Mouse (Mus musculus): ENCODE results near the gene Cbfb.
"Not testable (repeated sequence)": the region's sequence is repeated elsewhere in the genome, so short reads cannot be mapped to it uniquely, and the experiment has no call there.

The Cbfb gene

DNA sequence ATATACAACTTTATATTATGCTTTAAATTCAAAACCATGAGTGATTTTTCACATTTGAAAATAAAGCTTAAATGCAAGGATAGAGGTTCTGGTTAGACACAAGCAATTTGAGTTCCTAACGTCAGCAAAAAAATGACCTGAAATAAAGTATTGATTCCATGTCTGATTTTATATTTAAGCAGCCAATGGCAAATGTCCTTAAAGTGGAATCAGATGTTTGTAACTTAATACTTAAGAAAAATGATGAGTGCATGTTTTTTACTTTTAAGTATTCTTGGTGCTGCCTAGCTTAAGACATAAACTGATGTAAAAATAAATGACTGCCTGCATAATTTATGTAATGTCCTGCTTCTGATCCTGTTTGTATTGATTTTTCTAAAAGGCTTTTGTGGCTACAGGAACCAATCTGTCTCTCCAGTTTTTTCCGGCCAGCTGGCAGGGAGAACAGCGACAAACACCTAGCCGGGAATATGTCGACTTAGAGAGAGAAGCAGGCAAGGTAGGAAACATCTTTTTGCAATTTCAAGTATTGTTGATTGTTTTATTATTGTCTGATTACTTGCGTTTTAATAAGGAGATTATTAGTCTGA lies 7.8 kb downstream of the Cbfb start:
- DNase-seq (ENCODE audit: low spot score in 2 of 2): no peak

DNA sequence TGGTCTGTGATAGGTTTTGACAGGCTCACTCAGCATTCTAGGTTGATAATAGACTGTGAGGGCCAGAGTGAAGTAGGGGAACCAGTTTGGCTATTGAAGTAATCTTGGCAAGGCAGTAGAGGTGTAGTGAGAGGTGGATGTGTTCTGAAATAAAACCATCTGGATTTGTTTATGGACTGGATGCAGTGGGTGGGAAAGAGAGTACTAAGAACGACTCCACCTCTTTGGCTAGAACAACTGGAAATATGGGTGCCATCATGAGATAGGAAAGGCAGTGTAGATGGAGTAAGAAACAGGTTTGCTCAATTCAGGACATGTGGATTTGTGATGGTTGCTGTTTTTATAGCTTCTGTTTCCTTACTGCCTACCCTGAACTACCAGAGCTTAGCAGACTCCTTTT lies 11.7 kb downstream of the Cbfb start:
- DNase-seq (ENCODE audit: low spot score in 2 of 2): no peak

DNA sequence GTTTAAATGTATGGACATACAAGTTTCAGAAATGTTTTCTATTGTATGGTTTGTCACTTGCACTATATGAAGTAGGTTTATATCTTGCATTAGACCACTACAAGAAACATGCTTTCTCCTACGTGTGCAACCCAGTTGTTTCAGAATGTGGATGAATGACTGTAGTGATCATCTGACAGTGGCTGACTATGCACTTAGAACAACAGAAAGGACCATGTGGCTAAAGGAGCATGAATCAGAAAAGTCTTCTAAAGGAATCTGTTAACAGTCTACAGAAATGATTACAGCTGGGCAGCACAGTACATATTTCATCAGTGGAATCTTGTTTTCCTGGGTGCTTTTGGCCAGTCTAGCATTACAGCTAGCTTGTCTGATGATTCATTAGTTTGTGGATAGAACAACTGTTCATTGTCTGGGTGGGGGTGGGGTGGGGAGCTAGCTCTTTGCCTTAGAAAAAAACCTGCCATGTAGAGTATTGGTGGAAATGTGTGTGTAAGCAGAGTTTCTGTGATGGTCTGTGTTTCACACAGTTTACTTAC lies 16.1 kb downstream of the Cbfb start:
- DNase-seq (ENCODE audit: low spot score in 2 of 2): no peak

DNA sequence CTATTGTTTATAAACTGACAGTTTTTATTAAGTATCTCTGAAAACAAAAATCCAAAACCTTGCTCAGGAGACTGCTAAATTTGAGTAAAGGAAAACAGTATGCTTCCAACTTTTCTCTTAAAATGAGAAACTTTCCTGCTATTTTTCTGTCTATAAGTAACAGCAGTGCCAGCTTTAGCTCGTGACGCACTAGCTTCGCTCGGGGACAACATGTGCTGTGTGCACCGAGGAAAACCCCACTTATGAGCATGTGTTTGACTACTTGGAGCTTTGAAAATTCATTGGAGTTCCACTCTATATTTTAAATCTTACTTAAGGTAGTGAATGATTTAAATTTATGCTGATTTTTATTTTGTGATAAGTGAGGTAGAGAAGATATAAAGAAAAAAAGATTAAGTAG lies 21.7 kb downstream of the Cbfb start:
- DNase-seq (ENCODE audit: low spot score in 2 of 2): no peak

GRCm38 (mm10) chr8:105205748-105206147 lies 35.3 kb downstream of the Cbfb start:
- DNase-seq (ENCODE audit: low spot score in 2 of 2): no peak

- no peak for DNase-seq (ENCODE audit: low spot score in 2 of 2)
Measured at GRCm38 (mm10) chr8:105206766-105207275, 36.3 kb downstream of the Cbfb start.

DNA sequence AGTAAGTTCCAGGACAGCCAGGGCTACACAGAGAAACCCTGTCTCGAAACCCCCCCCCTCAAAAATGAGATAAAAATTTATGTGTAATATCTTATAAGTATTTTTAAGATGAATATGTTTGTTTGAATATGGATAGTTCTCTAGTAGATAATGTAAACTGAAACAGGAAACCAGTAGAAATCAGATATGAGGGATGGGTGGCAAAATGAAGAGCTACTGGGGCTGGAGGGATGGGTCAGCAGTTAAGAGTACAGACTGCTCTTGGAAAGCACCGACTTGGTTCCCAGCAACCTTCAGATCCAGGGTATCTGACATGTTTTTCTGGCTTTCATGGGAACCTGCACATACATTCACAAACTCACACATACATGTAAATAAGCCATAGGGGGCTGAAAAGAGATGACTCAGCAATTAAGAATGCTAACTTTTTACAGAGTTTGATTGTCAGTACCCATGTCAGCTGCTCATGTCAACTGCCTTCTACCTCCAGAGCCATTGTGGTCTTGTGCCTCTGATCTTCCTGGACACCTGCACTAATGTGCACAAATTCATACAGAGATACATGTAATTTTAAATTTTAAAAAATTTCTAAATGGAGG lies 37.3 kb downstream of the Cbfb start:
- no peak for DNase-seq (ENCODE audit: low spot score in 2 of 2)

- DNase-seq (ENCODE audit: low spot score in 2 of 2): no peak
Measured at GRCm38 (mm10) chr8:105209153-105210110, 39.0 kb downstream of the Cbfb start.

GRCm38 (mm10) chr8:105214104-105214503 lies 43.6 kb downstream of the Cbfb start:
- no peak for DNase-seq (ENCODE audit: low spot score in 2 of 2)

GRCm38 (mm10) chr8:105217926-105218522 lies 47.5 kb downstream of the Cbfb start:
- no peak for DNase-seq (ENCODE audit: low spot score in 2 of 2)

- no peak for DNase-seq (ENCODE audit: low spot score in 2 of 2)
Measured at GRCm38 (mm10) chr8:105223850-105224249, 53.4 kb downstream of the Cbfb start.

DNA sequence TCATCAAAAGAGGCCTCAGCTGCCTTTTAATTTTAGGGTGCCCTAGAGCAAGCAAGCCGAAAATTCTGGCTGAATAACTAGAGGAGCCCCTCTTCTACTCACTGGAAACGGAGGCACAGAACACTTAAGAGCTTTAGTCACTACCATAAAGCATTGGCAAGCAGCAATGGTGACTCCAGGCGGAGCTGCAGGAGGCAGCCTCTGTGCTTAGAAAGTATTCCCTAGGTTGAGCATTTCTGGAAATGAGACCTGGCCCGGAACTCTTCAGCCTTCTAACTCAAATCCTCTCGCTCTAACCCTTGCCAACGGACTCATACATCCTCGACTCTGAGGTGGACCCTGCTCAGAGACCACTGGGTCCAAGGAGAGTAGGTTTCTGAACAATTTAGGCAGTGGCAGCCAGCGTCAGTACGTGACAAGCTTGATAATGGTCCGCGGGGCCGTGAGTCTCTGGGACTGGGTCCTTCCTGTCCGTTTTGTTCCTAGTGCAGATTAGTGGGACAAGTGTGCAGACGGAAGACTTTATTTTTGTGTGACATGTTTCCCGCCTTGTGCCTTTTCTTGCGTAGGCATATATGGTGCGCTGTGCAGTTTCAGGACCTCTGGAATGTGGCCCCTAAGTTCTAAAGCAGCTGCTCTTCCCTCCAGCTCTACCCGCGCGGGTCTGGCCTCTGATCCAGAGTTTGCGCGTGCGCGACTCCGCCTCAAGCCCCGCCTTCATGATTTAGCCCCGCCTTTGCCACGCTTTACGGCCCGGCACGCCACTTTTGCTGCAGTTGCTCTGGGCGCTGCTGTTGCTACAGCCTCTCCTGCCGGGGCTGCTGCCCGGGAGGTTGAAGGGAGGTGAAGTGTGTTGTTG lies 54.2 kb downstream of the Cbfb start, which contains the start of gene D230025D16Rik:
Gene D230025D16Rik, plus strand, starts transcription at position 733 of the 859 bp plus-strand sequence.
- DNase-seq (ENCODE audit: low spot score in 2 of 2): peak; percentile 96

GRCm38 (mm10) chr8:105225272-105225593 lies 54.8 kb downstream of the Cbfb start:
- DNase-seq (ENCODE audit: low spot score in 2 of 2): no peak

- no peak for DNase-seq (ENCODE audit: low spot score in 2 of 2)
Measured at GRCm38 (mm10) chr8:105225917-105226316, 55.4 kb downstream of the Cbfb start.

- no peak for DNase-seq (ENCODE audit: low spot score in 2 of 2)
Measured at GRCm38 (mm10) chr8:105231503-105232320, 61.2 kb downstream of the Cbfb start.

GRCm38 (mm10) chr8:105232321-105232693 lies 61.8 kb downstream of the Cbfb start:
- DNase-seq (ENCODE audit: low spot score in 2 of 2): not testable (repeated sequence)

- no peak for DNase-seq (ENCODE audit: low spot score in 2 of 2)
Measured at GRCm38 (mm10) chr8:105233126-105233935, 62.9 kb downstream of the Cbfb start.

- no peak for DNase-seq (ENCODE audit: low spot score in 2 of 2)
Measured at GRCm38 (mm10) chr8:105235206-105235605, 64.7 kb downstream of the Cbfb start.
